Mouse (Mus musculus) hindbrain, embryonic 14.5 days (tissue): ENCODE measurements at regions not wholly inside any gene's neighbourhood (a gene's known extent, or its start where the extent isn't known, plus 50 kb on each side); places are given as distances from the start of the nearest gene placed in this dataset.

Experiments used
- ATAC-seq: fragments of 200-750 bp; cut with Nextera tagmentation; 2 replicates; pipeline ENCODE4 v1.8.0; 2017; ENCODE audit warnings: moderate number of reproducible peaks, mild to moderate bottlenecking, moderate TSS enrichment, moderate library complexity; ENCODE audit not compliant: low FRiP score
- DNase-seq: peaks from one replicate; pipeline ENCODE4 v3.0.0-alpha.2; 2015; ENCODE audit warnings: low spot score
- H3K27ac ChIP-seq: fragments of 300-500 bp; sonication (generic); 2 replicates; pipeline ENCODE4 v1.5.1; 2014; ENCODE audit warnings: mild to moderate bottlenecking, moderate library complexity
- H3K27me3 ChIP-seq: fragments of 300-500 bp; sonication (generic); 2 replicates; pipeline ENCODE4 v1.6.1; 2014; ENCODE audit warnings: mild to moderate bottlenecking, low read length, mixed read lengths; ENCODE audit not compliant: control insufficient read depth, insufficient read depth
- H3K36me3 ChIP-seq: fragments of 300-500 bp; sonication (generic); replicated peaks from 2 replicates; pipeline ENCODE4 v1.6.1; 2014; ENCODE audit not compliant: control insufficient read depth, insufficient read depth
- H3K4me1 ChIP-seq: fragments of 300-500 bp; sonication (generic); replicated peaks from 2 replicates; pipeline ENCODE4 v1.6.1; 2014; ENCODE audit warnings: antibody characterized with exemption, low read length, mixed read lengths; ENCODE audit not compliant: control insufficient read depth, insufficient read depth
- H3K4me2 ChIP-seq: fragments of 300-500 bp; sonication (generic); replicated peaks from 2 replicates; pipeline ENCODE4 v1.6.1; 2014; ENCODE audit warnings: mild to moderate bottlenecking, moderate library complexity
- H3K4me3 ChIP-seq: fragments of 300-500 bp; sonication (generic); replicated peaks from 2 replicates; pipeline ENCODE4 v1.5.1; 2014; ENCODE audit warnings: mild to moderate bottlenecking, low read length
- H3K9ac ChIP-seq: fragments of 300-500 bp; sonication (generic); 2 replicates; pipeline ENCODE4 v1.6.1; 2014
- H3K9me3 ChIP-seq: fragments of 300-500 bp; sonication (generic); 2 replicates; pipeline ENCODE4 v1.6.1; 2016; ENCODE audit warnings: low read length; ENCODE audit not compliant: control insufficient read depth
- WGBS: fragments of 180-500 bp; shearing (Covaris S2); extraction: QIAGEN DNeasy Blood & Tissue Kit; methylation state at CpG from one replicate; pipeline ENCODE4 v1.1.7; 2014; 5-methylcytosine and 5-hydroxymethylcytosine counted together

GRCm38 (mm10) chr11:110836688-110837087 is 131.1 kb upstream of the Kcnj16 start:
- no peak for ATAC-seq
- Histone ChIP-seq H3K4me1 (no peaks in the 10 kb centered on the region), H3K4me2 (no peak overlapping the region), H3K27me3 (no peaks in the 10 kb centered on the region), H3K9me3 (no peaks in the 10 kb centered on the region), H3K9ac (no peak overlapping the region), H3K27ac (no peak overlapping the region), H3K36me3 (no peaks in the 10 kb centered on the region), H3K4me3 (no peak overlapping the region)
- 82% methylated on average over 4 of the region's 4 CpGs for WGBS
- no peak for DNase-seq

GRCm38 (mm10) chr11:110839316-110839715 is 128.5 kb upstream of the Kcnj16 start:
- H3K27ac ChIP-seq = no peak overlapping the region
- 93% methylated on average over 7 of the region's 7 CpGs for WGBS
- no peaks in the 10 kb centered on the region for H3K4me1 ChIP-seq

GRCm38 (mm10) chr11:110868319-110868718 is 99.5 kb upstream of the Kcnj16 start:
- Histone ChIP-seq H3K4me3 (no peak overlapping the region), H3K9ac (no peak overlapping the region), H3K27ac (no peak overlapping the region), H3K4me2 (no peak overlapping the region), H3K9me3 (no peaks in the 10 kb centered on the region), H3K4me1 (no peaks in the 10 kb centered on the region), H3K36me3 (no peaks in the 10 kb centered on the region), H3K27me3 (no peaks in the 10 kb centered on the region)
- 84% methylated on average over 3 of the region's 3 CpGs for WGBS
- DNase-seq (no peak), ATAC-seq (no peak)

More at GRCm38 (mm10) chr11:110839316-110839715, 128.5 kb upstream of the Kcnj16 start:
- Histone ChIP-seq H3K36me3 (no peaks in the 10 kb centered on the region), H3K9me3 (no peaks in the 10 kb centered on the region), H3K4me2 (no peak overlapping the region), H3K4me3 (no peak overlapping the region), H3K27me3 (no peaks in the 10 kb centered on the region), H3K9ac (no peak overlapping the region)
- no peak for ATAC-seq
- DNase-seq = no peak

- no peaks in the 10 kb centered on the region for H3K27me3 ChIP-seq
- no peaks in the 10 kb centered on the region for H3K36me3 ChIP-seq
- no peak overlapping the region for H3K9ac ChIP-seq
- H3K9me3 ChIP-seq = no peaks in the 10 kb centered on the region
- no peak for ATAC-seq
- H3K4me2 ChIP-seq = no peak overlapping the region
- no peak overlapping the region for H3K4me3 ChIP-seq
- H3K4me1 ChIP-seq = no peaks in the 10 kb centered on the region
- 94% methylated on average over 2 of the region's 2 CpGs for WGBS
- no peak for DNase-seq
- no peak overlapping the region for H3K27ac ChIP-seq
Observed at GRCm38 (mm10) chr11:110870133-110870532, 97.7 kb upstream of the Kcnj16 start.

- ATAC-seq (no peak), DNase-seq (no peak)
- Histone ChIP-seq H3K27ac (no peak overlapping the region), H3K9me3 (no peaks in the 10 kb centered on the region), H3K36me3 (no peaks in the 10 kb centered on the region), H3K27me3 (no peaks in the 10 kb centered on the region), H3K4me3 (no peak overlapping the region), H3K4me1 (no peaks in the 10 kb centered on the region), H3K4me2 (no peak overlapping the region), H3K9ac (no peak overlapping the region)
- 74% methylated on average over 7 of the region's 7 CpGs for WGBS
Observed at GRCm38 (mm10) chr11:110874626-110875025, 93.2 kb upstream of the Kcnj16 start.

GRCm38 (mm10) chr11:110880971-110881370 is 86.9 kb upstream of the Kcnj16 start:
- 92% methylated on average over 9 of the region's 9 CpGs for WGBS
- Histone ChIP-seq H3K4me3 (no peak overlapping the region), H3K4me2 (no peak overlapping the region)

GRCm38 (mm10) chr11:110889354-110890151 is 78.3 kb upstream of the Kcnj16 start:
- WGBS = 94% methylated on average over 3 of the region's 3 CpGs
- Histone ChIP-seq H3K27ac (no peak overlapping the region), H3K36me3 (no peaks in the 10 kb centered on the region), H3K4me1 (no peaks in the 10 kb centered on the region), H3K9me3 (no peaks in the 10 kb centered on the region), H3K9ac (no peak overlapping the region), H3K27me3 (no peaks in the 10 kb centered on the region), H3K4me2 (no peak overlapping the region), H3K4me3 (no peak overlapping the region)
- no peak for DNase-seq
- no peak for ATAC-seq

More at GRCm38 (mm10) chr11:110880971-110881370, 86.9 kb upstream of the Kcnj16 start:
- Histone ChIP-seq H3K4me1 (no peaks in the 10 kb centered on the region), H3K27ac (no peak overlapping the region), H3K27me3 (no peaks in the 10 kb centered on the region), H3K9me3 (no peaks in the 10 kb centered on the region), H3K9ac (no peak overlapping the region), H3K36me3 (no peaks in the 10 kb centered on the region)
- DNase-seq (no peak), ATAC-seq (no peak)

GRCm38 (mm10) chr11:110890411-110890810 is 77.4 kb upstream of the Kcnj16 start:
- 75% methylated on average over 3 of the region's 3 CpGs for whole genome bisulfite sequencing
- ATAC-seq (no peak), DNase-seq (no peak)
- Histone ChIP-seq H3K4me3 (no peak overlapping the region), H3K27me3 (no peaks in the 10 kb centered on the region), H3K27ac (no peak overlapping the region), H3K4me2 (no peak overlapping the region), H3K9me3 (no peaks in the 10 kb centered on the region), H3K4me1 (no peaks in the 10 kb centered on the region), H3K36me3 (no peaks in the 10 kb centered on the region), H3K9ac (no peak overlapping the region)

GRCm38 (mm10) chr11:110902918-110903317 is 64.9 kb upstream of the Kcnj16 start:
- ATAC-seq (no peak), DNase-seq (no peak)
- Histone ChIP-seq H3K27ac (no peak overlapping the region), H3K9ac (no peak overlapping the region), H3K4me3 (no peak overlapping the region), H3K27me3 (no peaks in the 10 kb centered on the region), H3K36me3 (no peaks in the 10 kb centered on the region), H3K4me1 (no peaks in the 10 kb centered on the region), H3K4me2 (no peak overlapping the region), H3K9me3 (no peaks in the 10 kb centered on the region)
- 90% methylated on average over 6 of the region's 6 CpGs for WGBS
